Mouse (Mus musculus) MEL (cell line): ENCODE measurements around the gene Tmem158.

ENCODE experiments used
- CTCF ChIP-seq, 3 experiments: IDR thresholded peaks in 2 of 3; conservative IDR thresholded peaks in 1 of 3; 2 replicates each; pipeline ENCODE4 v1.5.1; 2011 to 2012; ENCODE audit warnings: low read length in 3 of 3, low read depth in 2 of 3, mild to moderate bottlenecking in 2 of 3, improper control_type of control experiment in 1 of 3, inconsistent platforms in 1 of 3, mixed read lengths in 1 of 3, moderate library complexity in 1 of 3; ENCODE audit not compliant: control insufficient read depth in 1 of 3, insufficient read depth in 1 of 3, poor library complexity in 1 of 3, severe bottlenecking in 1 of 3
- EP300 ChIP-seq, 2 experiments: IDR thresholded peaks; 2 replicates each; pipeline ENCODE4 v1.6.1; 2011; ENCODE audit warnings: improper control_type of control experiment in 2 of 2, low read length in 2 of 2, low read depth in 1 of 2, mild to moderate bottlenecking in 1 of 2
- ETS1 ChIP-seq: IDR thresholded peaks from 2 replicates; pipeline ENCODE4 v1.6.1; 2012; ENCODE audit warnings: low read depth, mild to moderate bottlenecking, inconsistent platforms, low read length, improper control_type of control experiment, moderate library complexity
- GATA1 ChIP-seq: IDR thresholded peaks from 2 replicates; pipeline ENCODE4 v1.6.1; 2011; ENCODE audit warnings: low read depth, low read length, improper control_type of control experiment
- MAFK ChIP-seq: IDR thresholded peaks from 2 replicates; pipeline ENCODE4 v1.6.1; 2011; ENCODE audit warnings: low read depth, mild to moderate bottlenecking, low read length, improper control_type of control experiment, borderline replicate concordance
- MAX ChIP-seq: IDR thresholded peaks from 2 replicates; pipeline ENCODE4 v1.6.1; 2011; ENCODE audit warnings: low read length, improper control_type of control experiment
- MXI1 ChIP-seq: IDR thresholded peaks from 2 replicates; pipeline ENCODE4 v1.6.1; 2011; ENCODE audit warnings: mild to moderate bottlenecking, low read depth, low read length, improper control_type of control experiment
- NELFE ChIP-seq: IDR thresholded peaks from 2 replicates; pipeline ENCODE4 v1.6.1; 2011; ENCODE audit warnings: low read depth, low read length, improper control_type of control experiment
- POLR2A ChIP-seq, 2 experiments: IDR thresholded peaks; 2 replicates each; pipeline ENCODE4 v1.6.1; 2011 to 2012; ENCODE audit warnings: low read length in 2 of 2, mild to moderate bottlenecking in 2 of 2, control low read depth in 1 of 2, improper control_type of control experiment in 1 of 2, low read depth in 1 of 2, moderate library complexity in 1 of 2; ENCODE audit not compliant: control insufficient read depth in 1 of 2, insufficient read depth in 1 of 2, poor library complexity in 1 of 2
- RCOR1 ChIP-seq: IDR thresholded peaks from 2 replicates; pipeline ENCODE4 v1.6.1; 2012; ENCODE audit warnings: low read depth, mild to moderate bottlenecking, inconsistent platforms, low read length, improper control_type of control experiment
- SIN3A ChIP-seq: IDR thresholded peaks from 2 replicates; pipeline ENCODE4 v1.6.1; 2012; ENCODE audit warnings: low read length, improper control_type of control experiment, inconsistent platforms
- UBTF ChIP-seq: IDR thresholded peaks from 2 replicates; pipeline ENCODE4 v1.6.1; 2012; ENCODE audit warnings: low read depth, mild to moderate bottlenecking, inconsistent platforms, low read length, improper control_type of control experiment, moderate library complexity, borderline replicate concordance; ENCODE audit not compliant: insufficient read depth
- ZNF384 ChIP-seq: IDR thresholded peaks from 2 replicates; pipeline ENCODE4 v1.6.1; 2012; ENCODE audit warnings: low read depth, mild to moderate bottlenecking, inconsistent platforms, low read length, improper control_type of control experiment

- no peak for TF ChIP-seq ETS1
- no peak for TF ChIP-seq UBTF
- no peak for TF ChIP-seq MAX
- TF ChIP-seq GATA1: no peak
- no peak for TF ChIP-seq CTCF (IDR thresholded peaks at IDR 0.05 in 2 of 3, conservative IDR thresholded peaks at IDR 0.05 in 1 of 3; ENCODE audit: control insufficient read depth in 1 of 3, insufficient read depth in 1 of 3, low read depth in 2 of 3, low read length in 3 of 3, poor library complexity in 1 of 3, severe bottlenecking in 1 of 3)
- TF ChIP-seq POLR2A (IDR thresholded peaks at IDR 0.05; ENCODE audit: control insufficient read depth in 1 of 2, insufficient read depth in 1 of 2, low read depth in 1 of 2, low read length in 2 of 2, poor library complexity in 1 of 2): no peak
- TF ChIP-seq SIN3A: no peak
- TF ChIP-seq NELFE: no peak
- TF ChIP-seq MXI1: no peak
- no peak for TF ChIP-seq MAFK
- no peak for TF ChIP-seq EP300 (IDR thresholded peaks at IDR 0.05; ENCODE audit: low read depth in 1 of 2, low read length in 2 of 2)
- TF ChIP-seq RCOR1: no peak
- TF ChIP-seq ZNF384: no peak
Measured at GRCm38 (mm10) chr9:123213371-123213770, 47.2 kb downstream of the Tmem158 start.
